Mouse (Mus musculus) gastrocnemius, adult 8-10 months (tissue): Measurements from ENCODE around the gene Mat2a. TPM values are rescaled to one million over a fixed set of nuclear protein-coding genes. Genes with fewer than 3 reads are reported as not detected.
"Not testable (repeated sequence)": the region's sequence is repeated elsewhere in the genome, so short reads cannot be mapped to it uniquely, and the experiment has no call there.

Source experiments
- DNase-seq, 2 experiments: peaks; one replicate each; pipeline ENCODE4 v3.0.0; 2022; ENCODE audit warnings: low spot score in 2 of 2
- total RNA-seq, 4 experiments: library from RNA; stranded (reverse); gene quantifications; 2 replicates each; pipeline ENCODE4 v1.2.4; 2022

The Mat2a gene
- 100 to 1,000 TPM in 2 of 4 experiments, 10 to 100 TPM in 2; 78.0 to 122 (median 99.0) TPM for total RNA-seq

- DNase-seq: peak; percentile 90 to 91
Measured at GRCm38 (mm10) chr6:72439355-72440185, at the start of gene Mat2a. Gene Mat2a, minus strand, starts transcription at chr6:72439558.

- DNase-seq: no peak
Measured at GRCm38 (mm10) chr6:72488850-72489249, 49.5 kb upstream of the Mat2a start.

GRCm38 (mm10) chr6:72487282-72487681 lies 47.9 kb upstream of the Mat2a start:
- no peak for DNase-seq

GRCm38 (mm10) chr6:72486307-72486706 lies 46.9 kb upstream of the Mat2a start:
- DNase-seq: no peak

GRCm38 (mm10) chr6:72484887-72485286 lies 45.5 kb upstream of the Mat2a start:
- no peak for DNase-seq

- no peak for DNase-seq
Measured at GRCm38 (mm10) chr6:72482156-72482555, 42.8 kb upstream of the Mat2a start.

- DNase-seq: no peak
Measured at GRCm38 (mm10) chr6:72480422-72480702, 41.0 kb upstream of the Mat2a start.

GRCm38 (mm10) chr6:72479645-72480421 lies 40.5 kb upstream of the Mat2a start:
- no peak for DNase-seq

- not testable (repeated sequence) for DNase-seq
Measured at GRCm38 (mm10) chr6:72478691-72479090, 39.3 kb upstream of the Mat2a start.

GRCm38 (mm10) chr6:72477621-72478020 lies 38.3 kb upstream of the Mat2a start:
- DNase-seq: no peak

GRCm38 (mm10) chr6:72476836-72477235 lies 37.5 kb upstream of the Mat2a start:
- DNase-seq: no peak

- no peak for DNase-seq
Measured at GRCm38 (mm10) chr6:72475221-72475985, 36.0 kb upstream of the Mat2a start.

GRCm38 (mm10) chr6:72473264-72474041 lies 34.1 kb upstream of the Mat2a start:
- DNase-seq: peak; percentile 75 to 77

- no peak for DNase-seq
Measured at GRCm38 (mm10) chr6:72466171-72466570, 26.8 kb upstream of the Mat2a start.

GRCm38 (mm10) chr6:72465361-72466157 lies 26.2 kb upstream of the Mat2a start:
- peak in 1 of 2 experiments; percentile 22 for DNase-seq

GRCm38 (mm10) chr6:72462550-72463257 lies 23.3 kb upstream of the Mat2a start:
- DNase-seq: not testable (repeated sequence)

GRCm38 (mm10) chr6:72460036-72460801 lies 20.9 kb upstream of the Mat2a start:
- DNase-seq: no peak

GRCm38 (mm10) chr6:72458921-72459320 lies 19.6 kb upstream of the Mat2a start:
- DNase-seq: no peak

- no peak for DNase-seq
Measured at GRCm38 (mm10) chr6:72458418-72458817, 19.1 kb upstream of the Mat2a start.
